Mouse (Mus musculus) layer of hippocampus, adult 11-12 months (tissue): ENCODE measurements around the gene Palld.

ENCODE experiments used
- DNase-seq: peaks from one replicate; pipeline ENCODE4 v3.0.0; 2022; ENCODE audit warnings: low spot score

Gene Palld

GRCm38 (mm10) chr8:61556219-61556618 lies 346.3 kb downstream of the Palld start:
- no peak for DNase-seq

- no peak for DNase-seq
Measured at GRCm38 (mm10) chr8:61555343-61555742, 347.1 kb downstream of the Palld start.

GRCm38 (mm10) chr8:61552755-61553402 lies 349.6 kb downstream of the Palld start:
- DNase-seq, result no peak

GRCm38 (mm10) chr8:61552221-61552620 lies 350.3 kb downstream of the Palld start:
- DNase-seq, result no peak

GRCm38 (mm10) chr8:61550006-61550748 lies 352.3 kb downstream of the Palld start:
- no peak for DNase-seq

- DNase-seq, result no peak
Measured at GRCm38 (mm10) chr8:61549585-61549984, 352.9 kb downstream of the Palld start.

GRCm38 (mm10) chr8:61539828-61540500 lies 362.5 kb downstream of the Palld start:
- DNase-seq, result peak; percentile 88

GRCm38 (mm10) chr8:61537471-61537870 lies 365.0 kb downstream of the Palld start:
- DNase-seq, result no peak

- no peak for DNase-seq
Measured at GRCm38 (mm10) chr8:61535472-61535871, 367.0 kb downstream of the Palld start.

- DNase-seq, result no peak
Measured at GRCm38 (mm10) chr8:61533356-61533926, 369.0 kb downstream of the Palld start.

- no peak for DNase-seq
Measured at GRCm38 (mm10) chr8:61532831-61533230, 369.7 kb downstream of the Palld start.

GRCm38 (mm10) chr8:61531944-61532795 lies 370.3 kb downstream of the Palld start:
- DNase-seq, result no peak

GRCm38 (mm10) chr8:61528642-61529041 lies 373.8 kb downstream of the Palld start:
- DNase-seq, result no peak

- no peak for DNase-seq
Measured at GRCm38 (mm10) chr8:61528197-61528596, 374.3 kb downstream of the Palld start.

- no peak for DNase-seq
Measured at GRCm38 (mm10) chr8:61527037-61527436, 375.5 kb downstream of the Palld start.

- peak; percentile 53 for DNase-seq
Measured at GRCm38 (mm10) chr8:61522132-61522531, 380.4 kb downstream of the Palld start.

GRCm38 (mm10) chr8:61517502-61518185 lies 384.8 kb downstream of the Palld start:
- no peak for DNase-seq

- no peak for DNase-seq
Measured at GRCm38 (mm10) chr8:61516745-61517501, 385.6 kb downstream of the Palld start.

GRCm38 (mm10) chr8:61515931-61516744 lies 386.4 kb downstream of the Palld start:
- DNase-seq, result peak; percentile 90
